Mouse (Mus musculus) embryonic facial prominence, embryonic 14.5 days (tissue): ENCODE measurements around the gene Pthlh. TPM values are rescaled to one million over a fixed set of nuclear protein-coding genes. Genes with fewer than 3 reads are reported as not detected.
"Not testable (repeated sequence)": the region's sequence is repeated elsewhere in the genome, so short reads cannot be mapped to it uniquely, and the experiment has no call there.

Source experiments
- ATAC-seq: fragments of 200-750 bp; cut with Nextera tagmentation; 2 replicates; pipeline ENCODE4 v1.8.0; 2017; ENCODE audit warnings: low read depth, moderate number of reproducible peaks, moderate TSS enrichment
- DNase-seq: peaks from one replicate; pipeline ENCODE4 v3.0.0-alpha.2; 2015; ENCODE audit warnings: low spot score
- H3K27ac ChIP-seq: fragments of 300-500 bp; sonication (generic); replicated peaks from 2 replicates; pipeline ENCODE4 v1.5.1; 2014; ENCODE audit warnings: low read depth, mild to moderate bottlenecking, low read length, moderate library complexity
- H3K27me3 ChIP-seq: fragments of 300-500 bp; sonication (generic); replicated peaks from 2 replicates; pipeline ENCODE4 v1.6.1; 2014; ENCODE audit warnings: low read length; ENCODE audit not compliant: control insufficient read depth, insufficient read depth
- H3K36me3 ChIP-seq: fragments of 300-500 bp; sonication (generic); 2 replicates; pipeline ENCODE4 v1.6.1; 2014; ENCODE audit warnings: low read length, mixed read lengths; ENCODE audit not compliant: control insufficient read depth, insufficient read depth
- H3K4me1 ChIP-seq: fragments of 300-500 bp; sonication (generic); 2 replicates; pipeline ENCODE4 v1.6.1; 2014; ENCODE audit warnings: antibody characterized with exemption, low read length; ENCODE audit not compliant: control insufficient read depth, insufficient read depth
- H3K4me2 ChIP-seq: fragments of 300-500 bp; sonication (generic); 2 replicates; pipeline ENCODE4 v1.6.1; 2014; ENCODE audit warnings: low read depth, mild to moderate bottlenecking, low read length, moderate library complexity, mixed read lengths
- H3K4me3 ChIP-seq: fragments of 300-500 bp; sonication (generic); 2 replicates; pipeline ENCODE4 v1.5.1; 2014; ENCODE audit warnings: low read depth, mild to moderate bottlenecking, low read length
- H3K9ac ChIP-seq: fragments of 300-500 bp; sonication (generic); 2 replicates; pipeline ENCODE4 v1.6.1; 2014; ENCODE audit warnings: low read depth, mild to moderate bottlenecking, low read length, moderate library complexity, mixed read lengths
- H3K9me3 ChIP-seq: fragments of 300-500 bp; sonication (generic); 2 replicates; pipeline ENCODE4 v1.6.1; 2016; ENCODE audit warnings: low read length; ENCODE audit not compliant: control insufficient read depth
- WGBS: fragments of 180-500 bp; shearing (Covaris S2); extraction: QIAGEN DNeasy Blood & Tissue Kit; methylation state at CpG from one replicate; pipeline ENCODE4 v1.1.7; 2014; 5-methylcytosine and 5-hydroxymethylcytosine counted together
- polyA plus RNA-seq: library from polyadenylated mRNA; unstranded; fragments of >200 nt; fragmentation: Nextera tagmentation; extraction: Ambion mirVana; gene quantifications from 2 replicates; pipeline ENCODE4 v1.2.1, GENCODE M21; 2014

Gene Pthlh
- 11.1 and 11.5 TPM in 2 replicates for polyA plus RNA-seq

DNA sequence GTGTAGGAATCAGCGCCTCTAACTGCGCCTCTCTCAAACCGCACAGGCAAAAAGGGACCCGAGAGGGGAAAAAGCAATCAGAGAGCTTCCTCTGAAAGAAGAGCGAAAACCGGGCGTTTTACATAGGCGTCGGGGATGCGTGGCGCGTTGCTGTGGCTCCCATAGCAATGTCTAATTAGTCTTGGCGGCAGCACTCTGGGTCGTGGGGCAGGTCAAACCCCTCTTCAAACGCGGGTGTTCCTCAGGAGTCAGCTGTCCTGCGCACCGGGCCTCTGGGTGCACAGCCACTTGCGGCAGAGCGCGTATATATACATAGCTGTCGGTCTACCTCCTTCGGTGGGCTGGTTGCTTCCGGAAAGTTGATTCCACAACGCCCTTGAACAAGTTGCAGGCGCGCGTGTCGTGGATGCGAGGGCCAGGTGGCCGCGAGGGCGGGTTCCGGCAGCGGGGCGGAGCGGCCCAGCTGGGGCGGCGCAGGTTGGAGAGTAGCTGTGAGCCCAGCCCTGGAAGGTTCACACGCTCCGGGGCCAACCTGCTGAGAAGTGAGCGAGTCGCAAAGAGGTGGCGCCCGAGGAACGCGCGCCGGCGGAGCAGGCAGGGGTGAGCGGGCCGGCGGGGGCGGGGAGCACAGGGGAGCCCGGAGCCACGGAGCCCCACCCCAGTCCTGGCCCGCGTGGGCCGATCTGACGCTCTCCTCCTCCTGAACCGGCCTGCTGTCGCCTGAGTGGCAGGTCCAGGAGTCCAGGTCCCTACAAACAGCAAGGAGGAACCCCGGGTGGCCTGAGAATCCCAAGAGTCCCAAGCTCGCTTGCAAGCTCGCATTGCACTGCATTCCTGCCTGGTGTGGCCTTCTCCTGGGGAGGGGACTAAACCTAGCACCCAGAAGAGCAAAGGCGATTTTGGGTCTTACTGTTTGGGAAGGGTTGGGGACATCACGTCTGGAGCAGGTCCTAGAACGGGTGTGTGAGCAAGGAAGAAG is at the start of gene Pthlh:
Gene Pthlh, minus strand, starts transcription at position 597 of the 979 bp plus-strand sequence.
- H3K4me2 ChIP-seq = peak within 1 kb of the TSS; percentile 87
- no peaks in the 10 kb centered on the region for H3K36me3 ChIP-seq
- under 1% methylated on average over 37 of the region's 68 CpGs for whole genome bisulfite sequencing
- peak within 1 kb of the TSS; percentile 48 for H3K27ac ChIP-seq
- peaks cover 38% of the 10 kb centered on the region for H3K27me3 ChIP-seq
- peak; percentile 87 for ATAC-seq
- H3K4me1 ChIP-seq = peaks cover 9% of the 10 kb centered on the region
- peak within 1 kb of the TSS; percentile 72 for H3K9ac ChIP-seq
- H3K4me3 ChIP-seq = peak within 1 kb of the TSS; percentile 60
- peak; percentile 89 for DNase-seq
- H3K9me3 ChIP-seq = no peaks in the 10 kb centered on the region

DNA sequence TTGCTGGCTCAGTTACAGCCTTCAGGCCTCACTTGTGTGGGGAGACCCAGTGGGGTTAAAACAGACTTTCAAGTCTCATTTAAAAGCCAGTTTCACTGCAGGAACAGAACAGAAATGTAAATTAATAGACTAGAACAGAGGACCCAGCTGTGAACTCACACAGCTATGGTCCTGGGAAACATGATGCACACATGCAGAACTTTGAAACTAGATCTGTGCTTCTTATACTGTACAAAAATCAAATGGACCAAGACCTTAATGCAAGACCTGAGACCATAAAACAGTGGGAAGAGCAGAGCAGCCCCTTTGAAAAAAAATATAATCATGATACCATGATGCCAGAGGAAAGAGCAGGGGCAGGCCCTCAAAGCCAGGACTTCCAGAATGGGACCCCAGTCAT is 49.3 kb upstream of the Pthlh start:
- H3K4me3 ChIP-seq = no peak overlapping the region
- H3K27ac ChIP-seq = no peak overlapping the region
- ATAC-seq (no peak), DNase-seq (no peak)
- no peaks in the 10 kb centered on the region for H3K27me3 ChIP-seq
- no peaks in the 10 kb centered on the region for H3K4me1 ChIP-seq
- H3K4me2 ChIP-seq = no peak overlapping the region
- no peaks in the 10 kb centered on the region for H3K36me3 ChIP-seq
- no peak overlapping the region for H3K9ac ChIP-seq
- H3K9me3 ChIP-seq = no peaks in the 10 kb centered on the region

DNA sequence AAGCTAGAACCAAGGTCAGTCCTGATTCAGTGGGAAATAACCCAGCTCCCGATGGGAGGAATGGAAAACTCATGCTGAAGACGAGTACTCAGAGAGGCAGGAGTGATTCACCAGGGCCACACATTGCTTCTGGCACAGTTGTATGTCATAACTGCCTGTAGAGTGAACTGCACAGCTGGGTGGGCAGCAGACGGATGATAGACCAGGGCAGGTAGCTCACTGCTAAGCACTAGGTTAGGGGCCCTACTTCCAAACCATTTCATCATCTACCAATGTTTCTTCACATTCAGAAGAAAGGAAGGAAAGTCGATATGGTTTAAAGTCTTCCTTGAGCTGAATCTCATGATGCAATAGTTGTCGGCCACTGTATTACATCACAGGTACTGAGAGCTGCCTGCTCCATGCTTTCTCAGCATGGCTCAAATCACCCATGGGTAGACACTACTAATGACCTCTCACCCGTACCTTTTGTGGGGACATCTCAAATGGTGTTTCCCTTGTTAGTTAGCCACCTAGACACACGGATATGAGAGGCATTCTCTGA is 46.5 kb upstream of the Pthlh start:
- H3K27me3 ChIP-seq = no peaks in the 10 kb centered on the region
- 77% methylated on average over 7 of the region's 7 CpGs for WGBS
- ATAC-seq (no peak), DNase-seq (no peak)
- H3K36me3 ChIP-seq = no peaks in the 10 kb centered on the region
- no peak overlapping the region for H3K4me2 ChIP-seq
- no peak overlapping the region for H3K27ac ChIP-seq
- no peak overlapping the region for H3K9ac ChIP-seq
- no peaks in the 10 kb centered on the region for H3K9me3 ChIP-seq
- no peak overlapping the region for H3K4me3 ChIP-seq
- no peaks in the 10 kb centered on the region for H3K4me1 ChIP-seq

- Histone ChIP-seq H3K4me3 (no peak overlapping the region), H3K4me2 (no peak overlapping the region), H3K9ac (no peak overlapping the region), H3K27me3 (no peaks in the 10 kb centered on the region), H3K27ac (no peak overlapping the region), H3K4me1 (no peaks in the 10 kb centered on the region), H3K36me3 (no peaks in the 10 kb centered on the region), H3K9me3 (no peaks in the 10 kb centered on the region)
- WGBS = 86% methylated on average over 4 of the region's 4 CpGs
- DNase-seq (no peak), ATAC-seq (no peak)
Measured at GRCm38 (mm10) chr6:147310035-147310434, 46.1 kb upstream of the Pthlh start.

- not testable (repeated sequence) for H3K9ac ChIP-seq, H3K36me3 ChIP-seq, ATAC-seq, H3K9me3 ChIP-seq, H3K4me3 ChIP-seq, H3K4me2 ChIP-seq, DNase-seq, H3K27ac ChIP-seq, H3K27me3 ChIP-seq, H3K4me1 ChIP-seq
- 78% methylated on average over 4 of the region's 9 CpGs for WGBS
Measured at GRCm38 (mm10) chr6:147304236-147304635, 40.3 kb upstream of the Pthlh start.

GRCm38 (mm10) chr6:147299607-147300006 is 35.6 kb upstream of the Pthlh start:
- Histone ChIP-seq H3K36me3 (no peaks in the 10 kb centered on the region), H3K27ac (no peak overlapping the region), H3K9ac (no peak overlapping the region), H3K27me3 (no peaks in the 10 kb centered on the region), H3K4me2 (no peak overlapping the region), H3K4me3 (no peak overlapping the region), H3K9me3 (no peaks in the 10 kb centered on the region), H3K4me1 (no peaks in the 10 kb centered on the region)
- ATAC-seq (no peak), DNase-seq (no peak)
- 76% methylated on average over 5 of the region's 5 CpGs for WGBS

GRCm38 (mm10) chr6:147279309-147279708 is 15.3 kb upstream of the Pthlh start:
- Histone ChIP-seq H3K9ac (no peak overlapping the region), H3K36me3 (no peaks in the 10 kb centered on the region), H3K4me1 (no peaks in the 10 kb centered on the region), H3K27me3 (no peaks in the 10 kb centered on the region), H3K9me3 (peaks cover 9% of the 10 kb centered on the region; the same call in 1 of the 2 replicates), H3K4me2 (no peak overlapping the region), H3K4me3 (no peak overlapping the region), H3K27ac (no peak overlapping the region)
- DNase-seq (no peak), ATAC-seq (no peak)
- 46% methylated on average over 5 of the region's 5 CpGs for WGBS

DNA sequence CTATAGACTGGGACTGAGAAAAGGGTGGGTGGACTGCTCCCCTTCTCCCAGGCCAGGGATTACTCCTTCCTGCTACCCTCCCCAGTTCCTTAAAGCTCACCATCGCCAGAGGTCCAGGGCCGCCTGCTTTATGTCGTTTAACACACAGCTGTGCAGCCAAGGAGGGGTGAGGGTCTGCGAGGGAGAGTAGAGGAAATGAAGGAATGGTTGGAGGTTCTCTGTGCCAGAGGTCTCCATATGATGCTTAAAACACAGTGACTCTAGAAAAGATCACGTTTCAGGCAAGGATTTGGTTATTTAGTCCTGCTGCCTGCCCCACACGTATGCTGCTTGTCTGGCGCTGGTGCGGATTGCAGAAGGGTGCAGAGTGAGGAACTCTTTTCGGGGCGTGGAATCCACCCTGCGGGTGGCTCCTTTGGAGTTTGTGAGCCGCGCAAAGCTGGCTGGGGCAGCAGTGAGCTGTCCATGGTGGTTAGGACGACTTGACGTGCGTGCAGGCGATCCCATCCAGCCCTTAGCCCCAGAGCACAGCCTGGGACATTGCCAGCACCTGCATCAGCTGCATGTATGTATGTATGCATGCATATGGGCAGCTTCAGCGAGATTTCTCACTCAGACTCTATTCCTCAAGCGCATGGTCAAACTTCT is 4.3 kb upstream of the Pthlh start:
- Histone ChIP-seq H3K27ac (no peak overlapping the region), H3K4me2 (no peak overlapping the region), H3K36me3 (no peaks in the 10 kb centered on the region), H3K27me3 (peaks cover 29% of the 10 kb centered on the region), H3K4me3 (no peak overlapping the region), H3K9me3 (no peaks in the 10 kb centered on the region), H3K4me1 (no peaks in the 10 kb centered on the region; the same call in 1 of the 2 replicates), H3K9ac (no peak overlapping the region)
- peak; percentile 88 for DNase-seq
- peak; percentile 56 for ATAC-seq
- WGBS = 3% methylated on average over 18 of the region's 19 CpGs
